Mouse (Mus musculus) stomach, postnatal 0 days (tissue): ENCODE results near the gene Cd164l2.

Experiments
- CTCF ChIP-seq: IDR thresholded peaks from 2 replicates; pipeline ENCODE4 v1.5.1; 2016; ENCODE audit warnings: antibody characterized with exemption, low read depth, mild to moderate bottlenecking, moderate library complexity
- EP300 ChIP-seq: optimal IDR thresholded peaks from 2 replicates; pipeline ENCODE3; 2016; ENCODE audit warnings: antibody characterized with exemption

- TF ChIP-seq CTCF (no peak), EP300 (no peak)
These were observed 17.4 kb upstream of the Cd164l2 start for GRCm38 (mm10) chr4:133194482-133194881.
